Mouse (Mus musculus) midbrain, postnatal 0 days (tissue): ENCODE data around the gene Fbxo7. TPM values are rescaled to one million over a fixed set of nuclear protein-coding genes. Genes with fewer than 3 reads are reported as not detected.

Experiments used
- ATAC-seq: fragments of 200-750 bp; cut with Nextera tagmentation; 2 replicates; pipeline ENCODE4 v1.8.0; 2017; ENCODE audit warnings: moderate number of reproducible peaks, mild to moderate bottlenecking, moderate TSS enrichment, moderate library complexity; ENCODE audit not compliant: low FRiP score
- DNase-seq: peaks from one replicate; pipeline ENCODE4 v3.0.0-alpha.2; 2015; ENCODE audit warnings: low spot score
- H3K27ac ChIP-seq: fragments of 300-500 bp; sonication (generic); 2 replicates; pipeline ENCODE4 v1.5.1; 2014; ENCODE audit warnings: low read depth, mild to moderate bottlenecking, low read length, mixed read lengths
- H3K27me3 ChIP-seq: fragments of 300-500 bp; sonication (generic); 2 replicates; pipeline ENCODE4 v1.6.1; 2014; ENCODE audit warnings: low read length, control low read depth, mixed read lengths; ENCODE audit not compliant: insufficient read depth
- H3K36me3 ChIP-seq: fragments of 300-500 bp; sonication (generic); 2 replicates; pipeline ENCODE4 v1.6.1; 2014; ENCODE audit warnings: low read length, control low read depth, mixed read lengths; ENCODE audit not compliant: insufficient read depth
- H3K4me1 ChIP-seq: fragments of 300-500 bp; sonication (generic); 2 replicates; pipeline ENCODE4 v1.6.1; 2014; ENCODE audit warnings: mild to moderate bottlenecking, control low read depth, antibody characterized with exemption, low read length, mixed read lengths; ENCODE audit not compliant: insufficient read depth
- H3K4me2 ChIP-seq: fragments of 300-500 bp; sonication (generic); 2 replicates; pipeline ENCODE4 v1.6.1; 2014; ENCODE audit warnings: low read depth, mild to moderate bottlenecking, low read length, mixed read lengths; ENCODE audit not compliant: poor library complexity, severe bottlenecking
- H3K4me3 ChIP-seq: fragments of 300-500 bp; sonication (generic); 2 replicates; pipeline ENCODE4 v1.5.1; 2014; ENCODE audit warnings: low read depth, mild to moderate bottlenecking, low read length, moderate library complexity
- H3K9ac ChIP-seq: fragments of 300-500 bp; sonication (generic); replicated peaks from 2 replicates; pipeline ENCODE4 v1.6.1; 2014; ENCODE audit warnings: mild to moderate bottlenecking, low read length, moderate library complexity, mixed read lengths; ENCODE audit not compliant: poor library complexity, severe bottlenecking
- H3K9me3 ChIP-seq: fragments of 300-500 bp; sonication (generic); 2 replicates; pipeline ENCODE4 v1.6.1; 2016; ENCODE audit warnings: low read length, control low read depth
- CTCF ChIP-seq: IDR thresholded peaks from 2 replicates; pipeline ENCODE4 v1.5.1; 2016; ENCODE audit warnings: antibody characterized with exemption, mild to moderate bottlenecking
- WGBS: fragments of 180-500 bp; shearing (Covaris S2); extraction: QIAGEN DNeasy Blood & Tissue Kit; methylation state at CpG from one replicate; pipeline ENCODE4 v1.1.7; 2014; 5-methylcytosine and 5-hydroxymethylcytosine counted together
- polyA plus RNA-seq: library from polyadenylated mRNA; unstranded; fragments of >200 nt; fragmentation: Nextera tagmentation; extraction: Ambion mirVana; gene quantifications from 2 replicates; pipeline ENCODE4 v1.2.1, GENCODE M21; 2015
- total RNA-seq: library from RNA; depleted of rRNA; stranded (reverse); fragments of >200 nt; gene quantifications from 2 replicates; pipeline ENCODE4 v1.2.3, GENCODE M21; 2014; rRNA removed

The Fbxo7 gene
- total RNA-seq (16.6 and 19.6 TPM in 2 replicates), polyA plus RNA-seq (26.1 and 29.6 TPM in 2 replicates)

DNA sequence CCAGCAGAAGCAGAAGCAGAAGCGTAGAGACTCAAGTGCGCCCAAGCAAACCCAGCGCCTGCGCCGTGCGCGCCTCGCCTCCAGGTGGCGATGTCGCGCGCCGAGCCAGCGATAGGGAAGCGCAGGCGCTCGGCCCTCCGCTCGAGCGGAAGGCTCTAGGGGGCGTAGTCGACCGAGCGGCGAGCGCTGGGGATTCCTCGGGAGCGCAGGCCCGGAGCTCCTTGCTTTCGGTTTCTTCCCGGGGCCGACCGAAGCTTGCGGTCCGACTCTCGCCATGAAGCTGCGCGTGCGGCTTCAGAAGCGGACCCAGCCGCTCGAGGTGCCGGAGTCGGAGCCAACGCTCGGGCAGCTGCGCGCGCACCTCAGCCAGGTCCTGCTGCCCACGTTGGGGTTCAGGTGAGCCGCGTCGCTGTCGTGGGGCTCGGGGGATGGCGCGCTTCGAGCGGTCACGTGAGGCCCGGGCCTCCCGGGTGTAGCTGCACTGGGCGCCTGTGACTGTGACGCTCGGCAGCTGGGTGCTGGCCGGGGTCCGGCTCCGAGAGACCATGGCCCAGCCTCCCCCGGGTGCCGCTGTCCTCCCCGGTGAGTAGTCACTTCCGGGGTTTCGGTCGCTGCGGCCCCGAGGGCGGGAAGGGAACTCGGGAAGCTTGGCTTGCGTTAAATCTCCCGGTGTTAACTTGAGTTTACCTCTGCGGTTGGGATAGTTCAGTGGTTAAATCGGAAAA is at the start of gene Fbxo7:
Gene Fbxo7 (plus strand): TSS at position 224 of the 725 bp plus-strand sequence.
- peak; percentile 99 for TF ChIP-seq CTCF
- under 1% methylated on average over 82 of the region's 82 CpGs for WGBS
- H3K4me1 ChIP-seq, result no peaks in the 10 kb centered on the region

GRCm38 (mm10) chr10:85972915-85973314 is 48.9 kb upstream of the Fbxo7 start:
- H3K36me3 ChIP-seq, result no peaks in the 10 kb centered on the region
- no peak overlapping the region for H3K9ac ChIP-seq
- peak; percentile 66 for DNase-seq
- H3K4me1 ChIP-seq, result no peaks in the 10 kb centered on the region
- H3K27ac ChIP-seq, result no peak overlapping the region
- ATAC-seq, result peak; percentile 79
- no peak overlapping the region for H3K4me2 ChIP-seq
- WGBS, result 84% methylated on average over 4 of the region's 4 CpGs
- no peaks in the 10 kb centered on the region for H3K27me3 ChIP-seq
- no peaks in the 10 kb centered on the region for H3K9me3 ChIP-seq
- no peak for TF ChIP-seq CTCF
- no peak overlapping the region for H3K4me3 ChIP-seq

More for the DNA sequence above, at the start of gene Fbxo7:
- H3K9me3 ChIP-seq, result no peaks in the 10 kb centered on the region
- no peaks in the 10 kb centered on the region for H3K36me3 ChIP-seq
- peak within 1 kb of the TSS; percentile 74 for H3K27ac ChIP-seq
- DNase-seq (peak; percentile 94), ATAC-seq (peak; percentile 96)
- peak within 1 kb of the TSS; percentile 86 for H3K9ac ChIP-seq
- H3K27me3 ChIP-seq, result no peaks in the 10 kb centered on the region
- peak within 1 kb of the TSS; percentile 90 for H3K4me3 ChIP-seq
- H3K4me2 ChIP-seq, result peak within 1 kb of the TSS; percentile 78

GRCm38 (mm10) chr10:85989412-85990115 is 32.2 kb upstream of the Fbxo7 start:
- no peak overlapping the region for H3K4me3 ChIP-seq
- H3K4me2 ChIP-seq, result no peak overlapping the region
- ATAC-seq (no peak), DNase-seq (no peak)
- H3K36me3 ChIP-seq, result no peaks in the 10 kb centered on the region
- WGBS, result 82% methylated on average over 6 of the region's 6 CpGs
- TF ChIP-seq CTCF, result no peak
- no peak overlapping the region for H3K9ac ChIP-seq
- no peak overlapping the region for H3K27ac ChIP-seq
- no peaks in the 10 kb centered on the region for H3K27me3 ChIP-seq
- no peaks in the 10 kb centered on the region for H3K4me1 ChIP-seq
- H3K9me3 ChIP-seq, result no peaks in the 10 kb centered on the region

GRCm38 (mm10) chr10:85992412-85992811 is 29.4 kb upstream of the Fbxo7 start:
- H3K4me1 ChIP-seq, result no peaks in the 10 kb centered on the region
- no peak overlapping the region for H3K4me3 ChIP-seq
- no peak for ATAC-seq
- no peak for DNase-seq
- no peaks in the 10 kb centered on the region for H3K9me3 ChIP-seq
- no peak overlapping the region for H3K27ac ChIP-seq
- H3K9ac ChIP-seq, result no peak overlapping the region
- H3K36me3 ChIP-seq, result no peaks in the 10 kb centered on the region
- no peak for TF ChIP-seq CTCF
- WGBS, result 84% methylated on average over 4 of the region's 4 CpGs
- no peak overlapping the region for H3K4me2 ChIP-seq
- no peaks in the 10 kb centered on the region for H3K27me3 ChIP-seq

DNA sequence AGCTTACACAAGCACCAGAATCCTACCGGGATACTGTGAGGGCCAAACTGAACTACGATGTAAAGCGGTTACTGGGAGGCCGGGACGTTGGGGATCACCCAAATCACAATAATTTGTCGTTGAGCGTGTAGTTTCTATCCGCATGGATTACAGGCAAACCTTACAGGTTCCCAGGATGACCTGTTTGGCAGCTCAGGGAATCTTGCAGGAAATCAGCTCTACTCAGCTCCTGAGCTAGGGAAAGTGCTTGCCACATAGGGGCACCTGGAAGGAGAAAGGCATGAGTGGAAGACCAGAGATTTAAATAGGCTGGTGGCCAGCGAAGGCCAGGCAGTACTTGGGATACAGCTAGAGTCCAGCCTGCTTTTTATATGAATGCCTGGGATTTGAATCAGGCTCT is 27.9 kb upstream of the Fbxo7 start:
- no peak overlapping the region for H3K4me3 ChIP-seq
- H3K27ac ChIP-seq, result no peak overlapping the region
- H3K36me3 ChIP-seq, result no peaks in the 10 kb centered on the region
- no peaks in the 10 kb centered on the region for H3K4me1 ChIP-seq
- H3K9ac ChIP-seq, result no peak overlapping the region
- 90% methylated on average over 9 of the region's 9 CpGs for WGBS
- no peaks in the 10 kb centered on the region for H3K27me3 ChIP-seq
- H3K9me3 ChIP-seq, result no peaks in the 10 kb centered on the region
- no peak for ATAC-seq
- TF ChIP-seq CTCF, result no peak
- no peak for DNase-seq
- no peak overlapping the region for H3K4me2 ChIP-seq

DNA sequence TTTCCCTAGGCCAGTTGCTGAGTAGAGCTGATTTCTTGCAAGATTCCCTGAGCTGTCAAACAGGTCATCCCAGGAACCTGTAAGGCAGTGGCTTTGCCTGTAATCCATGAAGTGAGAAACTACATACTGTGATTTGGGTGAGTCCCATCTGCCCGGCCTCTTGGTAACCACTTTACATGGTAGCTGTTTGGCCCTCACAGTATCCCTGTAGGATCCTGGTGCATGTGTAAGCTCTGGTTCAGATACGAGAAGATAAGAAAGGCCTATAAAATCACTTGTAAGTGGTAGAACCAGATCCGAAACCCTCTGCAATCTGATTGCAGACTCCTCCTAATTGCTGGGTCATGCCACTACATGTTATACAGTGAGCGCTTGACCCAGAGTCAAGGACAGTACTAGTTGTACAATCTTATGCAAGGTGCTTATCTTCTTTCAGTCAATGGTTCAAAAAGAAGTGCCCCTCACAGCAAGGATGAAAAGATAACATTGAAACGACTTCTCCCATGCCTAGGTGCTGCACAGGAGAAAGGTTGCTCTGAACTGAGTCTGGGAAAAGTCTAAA is 27.1 kb upstream of the Fbxo7 start:
- Histone ChIP-seq H3K9me3 (no peaks in the 10 kb centered on the region), H3K4me3 (no peak overlapping the region), H3K27ac (no peak overlapping the region), H3K4me1 (no peaks in the 10 kb centered on the region), H3K4me2 (no peak overlapping the region), H3K27me3 (no peaks in the 10 kb centered on the region), H3K9ac (no peak overlapping the region), H3K36me3 (no peaks in the 10 kb centered on the region)
- ATAC-seq (no peak), DNase-seq (no peak)
- 89% methylated on average over 5 of the region's 5 CpGs for WGBS
- no peak for TF ChIP-seq CTCF
